Mouse (Mus musculus) gastrocnemius, postnatal 14 days (tissue): Measurements from ENCODE around the gene Gimap3. TPM values are rescaled to one million over a fixed set of nuclear protein-coding genes. Genes with fewer than 3 reads are reported as not detected.

Source experiments
- total RNA-seq, 2 experiments: library from RNA; stranded (reverse); gene quantifications; 2 replicates each; pipeline ENCODE4 v1.2.3; 2021

Gene Gimap3
- total RNA-seq, 2 experiments from 2014 or later: 0.22 TPM; not detected in 1

Other genes starting within 250 kb of the Gimap3 start
- 10 to 100 TPM; 48.6 to 48.9 TPM for gene Atp6v0e2, start 233.2 kb downstream of the Gimap3 start, total RNA-seq
- gene Lrrc61, start 216.1 kb downstream of the Gimap3 start, total RNA-seq: 10 to 100 TPM; 13.2 to 15.4 TPM
- 10 to 100 TPM; 22.2 to 35.7 TPM for gene Rarres2, start 198.1 kb downstream of the Gimap3 start, total RNA-seq
- gene Gm45021, start 181.2 kb downstream of the Gimap3 start, total RNA-seq: not detected
- 10 to 100 TPM; 18.5 to 19.0 TPM for gene Repin1, start 177.0 kb downstream of the Gimap3 start, total RNA-seq
- 1 to 10 TPM in 1 of 2 experiments, not detected in 1; 2.0 TPM for gene Gm44965, start 176.9 kb downstream of the Gimap3 start, total RNA-seq
- 1 to 10 TPM; 5.2 to 5.5 TPM for gene Zfp775, start 168.8 kb downstream of the Gimap3 start, total RNA-seq
- gene AI854703, start 144.1 kb downstream of the Gimap3 start, total RNA-seq: under 1 TPM; 0.40 to 0.45 TPM
- gene Gimap8, start 123.6 kb downstream of the Gimap3 start, total RNA-seq: 1 to 10 TPM; 4.3 to 5.3 TPM
- 1 to 10 TPM; 1.6 to 2.2 TPM for gene Gimap9, start 94.7 kb downstream of the Gimap3 start, total RNA-seq
- gene Gimap4, start 86.3 kb downstream of the Gimap3 start, total RNA-seq: 10 to 100 TPM; 10.7 to 12.5 TPM
- gene Gimap6, start 62.6 kb downstream of the Gimap3 start, total RNA-seq: 10 to 100 TPM; 21.8 to 22.0 TPM
- 1 to 10 TPM; 1.8 to 4.3 TPM for gene Gm28053, start 52.2 kb downstream of the Gimap3 start, total RNA-seq
- gene Gimap7, start 52.2 kb downstream of the Gimap3 start, total RNA-seq: not detected
- 1 to 10 TPM; 5.7 to 6.4 TPM for gene Gimap1, start 31.8 kb downstream of the Gimap3 start, total RNA-seq
- gene Gimap5, start 24.7 kb downstream of the Gimap3 start, total RNA-seq: 1 to 10 TPM; 3.6 to 4.5 TPM
- gene Tmem176a, start 70.1 kb upstream of the Gimap3 start, total RNA-seq: 1 to 10 TPM; 8.1 to 9.1 TPM
- 10 to 100 TPM; 19.5 to 26.1 TPM for gene Tmem176b, start 70.6 kb upstream of the Gimap3 start, total RNA-seq
- not detected for gene Aoc1, start 102.0 kb upstream of the Gimap3 start, total RNA-seq
- gene 1600015I10Rik, start 159.0 kb upstream of the Gimap3 start, total RNA-seq: not detected
- gene Doxl2, start 204.1 kb upstream of the Gimap3 start, total RNA-seq: not detected
- not detected for gene Svs1, start 216.0 kb upstream of the Gimap3 start, total RNA-seq